Comparison of ENCODE assay signal across 22 mouse cellular contexts in genomic region chr11:106767516-106767915, GRCm38 (mm10). TPM values are rescaled to one million over a fixed set of nuclear protein-coding genes. Genes with fewer than 3 reads are reported as not detected.
DNase-seq lines count a peak whose midpoint lies in the region; ATAC-seq and TF ChIP-seq lines count a peak whose summit lies in the region.
"Had no signal": no experiment of that assay in that cellular context is flagged by ENCODE, and none has a peak within 500 bp of the region (broad histone marks: within the 10 kb centered on the region; RNA-seq: fewer than 3 reads in every experiment).

No protein-coding gene starts in this region.

- H3K27ac ChIP-seq in hindbrain, postnatal 0 days: no peak overlapping the region
- H3K27ac ChIP-seq in hindbrain, embryonic 14.5 days: no peak overlapping the region
- H3K27ac ChIP-seq in lung, embryonic 14.5 days (ENCODE audit: low read depth): no peak overlapping the region
- no peak overlapping the region for H3K27ac ChIP-seq in MEL (ENCODE audit: control insufficient read depth, low read depth, low read length)
- no peak overlapping the region for H3K27ac ChIP-seq in stomach, postnatal 0 days (replicated peaks)
- H3K27ac ChIP-seq: forebrain, embryonic 13.5 days; kidney, postnatal 0 days; limb, embryonic 15.5 days; neural tube, embryonic 13.5 days had no signal

- no peak overlapping the region for H3K4me2 ChIP-seq in hindbrain, postnatal 0 days (ENCODE audit: low read depth, low read length)
- H3K4me2 ChIP-seq in hindbrain, embryonic 14.5 days (replicated peaks): no peak overlapping the region
- H3K4me2 ChIP-seq in lung, embryonic 14.5 days: no peak overlapping the region
- no peak overlapping the region for H3K4me2 ChIP-seq in stomach, postnatal 0 days (replicated peaks; ENCODE audit: low read depth)
- H3K4me2 ChIP-seq: forebrain, embryonic 13.5 days; heart, embryonic 11.5 days; limb, embryonic 15.5 days; midbrain, embryonic 11.5 days; neural tube, embryonic 13.5 days had no signal

- 0 out of 2 replicates have a peak, but pooled peaks cover under 1% of the 10 kb centered on the region for H3K4me1 ChIP-seq in hindbrain, postnatal 0 days (ENCODE audit: insufficient read depth, low read length)
- H3K4me1 ChIP-seq in hindbrain, embryonic 14.5 days (replicated peaks; ENCODE audit: control insufficient read depth, insufficient read depth, low read length): 0 out of 2 replicates have a peak, but pooled peaks cover 3% of the 10 kb centered on the region
- H3K4me1 ChIP-seq in lung, embryonic 14.5 days (ENCODE audit: insufficient read depth): no peaks in the 10 kb centered on the region
- H3K4me1 ChIP-seq in MEL (ENCODE audit: control insufficient read depth in 1 of 2, insufficient read depth in 2 of 2, low read length in 2 of 2): peaks cover 22 to 26% of the 10 kb centered on the region in 2 experiments
- no peaks in the 10 kb centered on the region; the same call in 1 of the 2 replicates for H3K4me1 ChIP-seq in stomach, postnatal 0 days (replicated peaks; ENCODE audit: control insufficient read depth, insufficient read depth)
- H3K4me1 ChIP-seq: forebrain, embryonic 13.5 days had no signal

- H3K79me2 ChIP-seq in MEL (ENCODE audit: control insufficient read depth, insufficient read depth, low read length, poor library complexity): no peaks in the 10 kb centered on the region

- no peaks in the 10 kb centered on the region for H3K27me3 ChIP-seq in hindbrain, postnatal 0 days (ENCODE audit: insufficient read depth, low read length)
- H3K27me3 ChIP-seq in hindbrain, embryonic 14.5 days (ENCODE audit: control insufficient read depth, insufficient read depth, low read length): no peaks in the 10 kb centered on the region
- no peaks in the 10 kb centered on the region for H3K27me3 ChIP-seq in lung, embryonic 14.5 days (ENCODE audit: insufficient read depth, low read length)
- no peaks in the 10 kb centered on the region for H3K27me3 ChIP-seq in MEL (ENCODE audit: control insufficient read depth in 1 of 2, insufficient read depth in 2 of 2, low read length in 2 of 2)
- H3K27me3 ChIP-seq in stomach, postnatal 0 days (ENCODE audit: control insufficient read depth, insufficient read depth, low read length): no peaks in the 10 kb centered on the region
- H3K27me3 ChIP-seq: forebrain, embryonic 13.5 days; limb, embryonic 15.5 days; neural tube, embryonic 13.5 days had no signal

- DNase-seq in hindbrain, postnatal 0 days (ENCODE audit: low spot score): no peak
- no peak for DNase-seq in hindbrain, embryonic 14.5 days (ENCODE audit: low spot score)
- DNase-seq in lung, embryonic 14.5 days: no peak
- no peak for DNase-seq in lung, postnatal 36 days
- DNase-seq in MEL (ENCODE audit: low read depth, low spot score): no peak
- no peak for DNase-seq in stomach, postnatal 0 days (ENCODE audit: low spot score)
- no peak for DNase-seq in natural killer cell, adult 2 months (ENCODE audit: low spot score in 2 of 2)
- DNase-seq: adrenal gland, adult 2 months; cerebellum, adult 9-11 months; heart, postnatal 10 days; kidney, adult 11 months; layer of hippocampus, postnatal 36 days; lung, adult 2 months; right cerebral cortex, adult 18-20 months; thymus, postnatal 36 days had no signal

- WGBS in hindbrain, postnatal 0 days: 93% methylated on average over 4 of the region's 4 CpGs
- 96% methylated on average over 4 of the region's 4 CpGs for WGBS in hindbrain, embryonic 14.5 days
- 93% methylated on average over 4 of the region's 4 CpGs for WGBS in lung, embryonic 14.5 days
- WGBS in stomach, postnatal 0 days: 94% methylated on average over 4 of the region's 4 CpGs

- no peak for TF ChIP-seq POLR2A in MEL (IDR thresholded peaks at IDR 0.05; ENCODE audit: control insufficient read depth in 1 of 2, insufficient read depth in 1 of 2, low read depth in 1 of 2, low read length in 2 of 2, poor library complexity in 1 of 2)

- TF ChIP-seq EP300 in MEL (IDR thresholded peaks at IDR 0.05; ENCODE audit: low read depth in 1 of 2, low read length in 2 of 2): no peak
- no peak for TF ChIP-seq EP300 in stomach, postnatal 0 days (optimal IDR thresholded peaks at IDR 0.05)

- no peak overlapping the region for H3K9ac ChIP-seq in hindbrain, postnatal 0 days (replicated peaks; ENCODE audit: low read length)
- no peak overlapping the region for H3K9ac ChIP-seq in hindbrain, embryonic 14.5 days
- no peak overlapping the region for H3K9ac ChIP-seq in lung, embryonic 14.5 days
- H3K9ac ChIP-seq in MEL (ENCODE audit: control insufficient read depth, low read depth, low read length, poor library complexity, severe bottlenecking): no peak overlapping the region
- no peak overlapping the region for H3K9ac ChIP-seq in stomach, postnatal 0 days (ENCODE audit: low read length)
- H3K9ac ChIP-seq: forebrain, embryonic 13.5 days; limb, embryonic 15.5 days; neural tube, embryonic 13.5 days had no signal

- ATAC-seq in hindbrain, postnatal 0 days: no peak
- no peak for ATAC-seq in hindbrain, embryonic 14.5 days (ENCODE audit: low FRiP score)
- no peak for ATAC-seq in lung, embryonic 14.5 days (ENCODE audit: insufficient read depth)
- ATAC-seq in stomach, postnatal 0 days (ENCODE audit: low FRiP score, low TSS enrichment): no peak
- ATAC-seq: forebrain, embryonic 13.5 days had no signal

- H3K9me3 ChIP-seq in hindbrain, postnatal 0 days (ENCODE audit: low read length): no peaks in the 10 kb centered on the region
- 0 out of 2 replicates have a peak, but pooled peaks cover 5% of the 10 kb centered on the region for H3K9me3 ChIP-seq in hindbrain, embryonic 14.5 days (ENCODE audit: control insufficient read depth, low read length)
- no peaks in the 10 kb centered on the region for H3K9me3 ChIP-seq in lung, embryonic 14.5 days (ENCODE audit: low read depth, low read length)
- H3K9me3 ChIP-seq in MEL (replicated peaks; ENCODE audit: insufficient read depth, low read length): no peaks in the 10 kb centered on the region
- no peaks in the 10 kb centered on the region for H3K9me3 ChIP-seq in stomach, postnatal 0 days (ENCODE audit: control insufficient read depth, low read length)
- H3K9me3 ChIP-seq: forebrain, embryonic 13.5 days; limb, embryonic 15.5 days; neural tube, embryonic 13.5 days had no signal

- peaks cover 24% of the 10 kb centered on the region; the same call in 1 of the 2 replicates for H3K36me3 ChIP-seq in hindbrain, postnatal 0 days (ENCODE audit: insufficient read depth, low read length)
- peaks cover 59% of the 10 kb centered on the region for H3K36me3 ChIP-seq in hindbrain, embryonic 14.5 days (replicated peaks; ENCODE audit: control insufficient read depth, insufficient read depth)
- peaks cover 63% of the 10 kb centered on the region for H3K36me3 ChIP-seq in lung, embryonic 14.5 days (ENCODE audit: insufficient read depth)
- peaks cover 21 to 37% of the 10 kb centered on the region in 2 experiments for H3K36me3 ChIP-seq in MEL (ENCODE audit: control insufficient read depth in 1 of 2, insufficient read depth in 2 of 2, low read length in 2 of 2)
- H3K36me3 ChIP-seq in stomach, postnatal 0 days (ENCODE audit: control insufficient read depth, insufficient read depth, low read length): peaks cover 17% of the 10 kb centered on the region

- TF ChIP-seq RAD21 in MEL (IDR thresholded peaks at IDR 0.05; ENCODE audit: low read depth, low read length): peak; percentile 28

- TF ChIP-seq CTCF in hindbrain, postnatal 0 days (IDR thresholded peaks at IDR 0.05; ENCODE audit: low read depth): peak; percentile 20
- TF ChIP-seq CTCF in lung, embryonic 14.5 days (IDR thresholded peaks at IDR 0.05; ENCODE audit: low read depth): peak; percentile 25; the same call in 1 of the 2 replicates
- peak; percentile 35 to 41 (median 37) for TF ChIP-seq CTCF in MEL (IDR thresholded peaks at IDR 0.05 in 2 of 3, conservative IDR thresholded peaks at IDR 0.05 in 1 of 3; ENCODE audit: control insufficient read depth in 1 of 3, insufficient read depth in 1 of 3, low read depth in 2 of 3, low read length in 3 of 3, poor library complexity in 1 of 3, severe bottlenecking in 1 of 3)
- peak; percentile 49 for TF ChIP-seq CTCF in stomach, postnatal 0 days (IDR thresholded peaks at IDR 0.05; ENCODE audit: low read depth)

- H3K4me3 ChIP-seq in hindbrain, postnatal 0 days (ENCODE audit: low read length): no peak overlapping the region
- no peak overlapping the region for H3K4me3 ChIP-seq in hindbrain, embryonic 14.5 days (replicated peaks; ENCODE audit: low read length)
- no peak overlapping the region for H3K4me3 ChIP-seq in lung, embryonic 14.5 days (ENCODE audit: low read depth, low read length)
- no peak overlapping the region for H3K4me3 ChIP-seq in MEL (ENCODE audit: control insufficient read depth in 1 of 2, insufficient read depth in 1 of 2, low read depth in 2 of 2, low read length in 2 of 2)
- no peak overlapping the region for H3K4me3 ChIP-seq in stomach, postnatal 0 days (ENCODE audit: low read depth, low read length)
- H3K4me3 ChIP-seq: forebrain, embryonic 13.5 days; limb, embryonic 15.5 days; neural tube, embryonic 13.5 days had no signal

RNA-seq across cellular contexts. Expression of gene Polg2, which starts 11.8 kb away (rescaled TPM):
- 8.3 and 12.9 TPM in 2 replicates for total RNA-seq in hindbrain, postnatal 0 days (2014; rRNA removed)
- 9.5 and 11.4 TPM in 2 replicates for polyA plus RNA-seq in hindbrain, postnatal 0 days (2015; fragmentation: Nextera tagmentation; extraction: Ambion mirVana)
- polyA plus RNA-seq in hindbrain, embryonic 14.5 days (2014; fragmentation: Nextera tagmentation; extraction: Ambion mirVana): 8.6 and 9.7 TPM in 2 replicates
- polyA plus RNA-seq in lung, embryonic 14.5 days (2014; fragmentation: Nextera tagmentation; extraction: Ambion mirVana): 8.6 and 9.9 TPM in 2 replicates
- 9.2 and 10.7 TPM in 2 replicates for total RNA-seq in MEL (2012; rRNA removed)
- polyA plus RNA-seq in MEL (2012; ENCODE audit: insufficient read depth in 1 of 2, insufficient read length in 2 of 2, low read depth in 1 of 2, low replicate concordance in 2 of 2, missing spikeins in 1 of 2): 1 to 10 TPM in 1 of 2 experiments, not detected in 1; 6.3 TPM
- polyA plus RNA-seq in stomach, postnatal 0 days (2015; fragmentation: Nextera tagmentation; extraction: Ambion mirVana): 8.9 and 10.3 TPM in 2 replicates

RNA-seq across cellular contexts. Expression of gene Milr1, which starts 16.5 kb away (rescaled TPM):
- total RNA-seq in hindbrain, postnatal 0 days (2014; rRNA removed): 0.40 TPM in 1 of 2 replicates, not detected in the other
- 0.56 and 0.72 TPM in 2 replicates for polyA plus RNA-seq in hindbrain, postnatal 0 days (2015; fragmentation: Nextera tagmentation; extraction: Ambion mirVana)
- 0.74 and 0.79 TPM in 2 replicates for polyA plus RNA-seq in hindbrain, embryonic 14.5 days (2014; fragmentation: Nextera tagmentation; extraction: Ambion mirVana)
- polyA plus RNA-seq in lung, embryonic 14.5 days (2014; fragmentation: Nextera tagmentation; extraction: Ambion mirVana): 1.6 and 1.7 TPM in 2 replicates
- total RNA-seq in MEL (2012; rRNA removed): not detected in 2 replicates
- polyA plus RNA-seq in MEL (2012; ENCODE audit: insufficient read depth in 1 of 2, insufficient read length in 2 of 2, low read depth in 1 of 2, low replicate concordance in 2 of 2, missing spikeins in 1 of 2): under 1 TPM in 1 of 2 experiments, not detected in 1; 0.26 TPM
- 2.2 and 2.8 TPM in 2 replicates for polyA plus RNA-seq in stomach, postnatal 0 days (2015; fragmentation: Nextera tagmentation; extraction: Ambion mirVana)
- total RNA-seq: layer of hippocampus, postnatal 36 days had no signal
- polyA plus RNA-seq: adrenal gland, adult 2 months had no signal

RNA-seq across cellular contexts. Expression of gene Pecam1, which starts 17.1 kb away (rescaled TPM):
- 19.2 and 20.1 TPM in 2 replicates for total RNA-seq in hindbrain, postnatal 0 days (2014; rRNA removed)
- 10.9 and 11.2 TPM in 2 replicates for polyA plus RNA-seq in hindbrain, postnatal 0 days (2015; fragmentation: Nextera tagmentation; extraction: Ambion mirVana)
- polyA plus RNA-seq in hindbrain, embryonic 14.5 days (2014; fragmentation: Nextera tagmentation; extraction: Ambion mirVana): 16.0 and 16.9 TPM in 2 replicates
- 89.5 and 95.9 TPM in 2 replicates for polyA plus RNA-seq in lung, embryonic 14.5 days (2014; fragmentation: Nextera tagmentation; extraction: Ambion mirVana)
- total RNA-seq in MEL (2012; rRNA removed): 0.12 and 0.20 TPM in 2 replicates
- polyA plus RNA-seq in MEL (2012; ENCODE audit: insufficient read depth in 1 of 2, insufficient read length in 2 of 2, low read depth in 1 of 2, low replicate concordance in 2 of 2, missing spikeins in 1 of 2): under 1 TPM in 1 of 2 experiments, not detected in 1; 0.14 TPM
- polyA plus RNA-seq in stomach, postnatal 0 days (2015; fragmentation: Nextera tagmentation; extraction: Ambion mirVana): 20.2 and 20.4 TPM in 2 replicates
- polyA plus RNA-seq: G1E had no signal

RNA-seq across cellular contexts. Expression of gene Ddx5, which starts 21.5 kb away (rescaled TPM):
- 288 and 416 TPM in 2 replicates for total RNA-seq in hindbrain, postnatal 0 days (2014; rRNA removed)
- 272 and 274 TPM in 2 replicates for polyA plus RNA-seq in hindbrain, postnatal 0 days (2015; fragmentation: Nextera tagmentation; extraction: Ambion mirVana)
- 417 and 429 TPM in 2 replicates for polyA plus RNA-seq in hindbrain, embryonic 14.5 days (2014; fragmentation: Nextera tagmentation; extraction: Ambion mirVana)
- 408 and 429 TPM in 2 replicates for polyA plus RNA-seq in lung, embryonic 14.5 days (2014; fragmentation: Nextera tagmentation; extraction: Ambion mirVana)
- total RNA-seq in MEL (2012; rRNA removed): 338 and 358 TPM in 2 replicates
- polyA plus RNA-seq in MEL (2012; ENCODE audit: insufficient read depth in 1 of 2, insufficient read length in 2 of 2, low read depth in 1 of 2, low replicate concordance in 2 of 2, missing spikeins in 1 of 2): 1,000 to 10,000 TPM in 1 of 2 experiments, 100 to 1,000 TPM in 1; 748 to 3,269 TPM
- polyA plus RNA-seq in stomach, postnatal 0 days (2015; fragmentation: Nextera tagmentation; extraction: Ambion mirVana): 175 and 178 TPM in 2 replicates

RNA-seq across cellular contexts. Expression of gene Cep95, which starts 21.5 kb away (rescaled TPM):
- 2.6 and 9.0 TPM in 2 replicates for total RNA-seq in hindbrain, postnatal 0 days (2014; rRNA removed)
- polyA plus RNA-seq in hindbrain, postnatal 0 days (2015; fragmentation: Nextera tagmentation; extraction: Ambion mirVana): 7.2 and 8.7 TPM in 2 replicates
- 10.8 and 11.4 TPM in 2 replicates for polyA plus RNA-seq in hindbrain, embryonic 14.5 days (2014; fragmentation: Nextera tagmentation; extraction: Ambion mirVana)
- polyA plus RNA-seq in lung, embryonic 14.5 days (2014; fragmentation: Nextera tagmentation; extraction: Ambion mirVana): 17.1 and 18.8 TPM in 2 replicates
- total RNA-seq in MEL (2012; rRNA removed): 11.2 and 11.6 TPM in 2 replicates
- 10 to 100 TPM in 1 of 2 experiments, not detected in 1; 12.9 TPM for polyA plus RNA-seq in MEL (2012; ENCODE audit: insufficient read depth in 1 of 2, insufficient read length in 2 of 2, low read depth in 1 of 2, low replicate concordance in 2 of 2, missing spikeins in 1 of 2)
- 4.9 and 5.7 TPM in 2 replicates for polyA plus RNA-seq in stomach, postnatal 0 days (2015; fragmentation: Nextera tagmentation; extraction: Ambion mirVana)

Comparison
In these comparisons a context has a peak if more than half of its experiments do, and no peak if none do; other contexts are left out.
1. RNA of gene Pecam1, which starts 17.1 kb away (polyA plus RNA-seq): 89.5 to 95.9 TPM in lung, embryonic 14.5 days, 20.2 to 20.4 TPM in stomach, postnatal 0 days, 16.0 to 16.9 TPM in hindbrain, embryonic 14.5 days and 10.9 to 11.2 TPM in hindbrain, postnatal 0 days; 0.14 TPM in MEL; every median in the first group is over 10 times any median in the second.
2. Peak in every context shown above with its lines, with median percentiles within 50 percentile points of each other: CTCF ChIP-seq.